Mouse (Mus musculus) large intestine, adult 2 months (tissue): ENCODE results near the gene Hs2st1. TPM values are rescaled to one million over a fixed set of nuclear protein-coding genes. Genes with fewer than 3 reads are reported as not detected.

Source experiments
- DNase-seq: peaks from one replicate; pipeline ENCODE4 v3.0.0-alpha.2; 2012; ENCODE audit warnings: low read depth, low spot score
- WGBS: fragments of 180-500 bp; shearing (Covaris S2); methylation state at CpG from one replicate; pipeline ENCODE4 v1.1.7; 2018; 5-methylcytosine and 5-hydroxymethylcytosine counted together
- polyA plus RNA-seq: library from polyadenylated mRNA; depleted of rRNA; stranded (reverse); fragments of >200 nt; gene quantifications from 2 replicates; pipeline ENCODE4 v1.2.3, GENCODE M21; 2012

The Hs2st1 gene
- polyA plus RNA-seq, 1 experiment = 3.2 TPM

- no peak for DNase-seq
- WGBS = 60% methylated on average over 16 of the region's 16 CpGs
These were observed 13.2 kb downstream of the Hs2st1 start for GRCm38 (mm10) chr3:144556625-144557324.

GRCm38 (mm10) chr3:144555144-144555543 is 14.8 kb downstream of the Hs2st1 start:
- no peak for DNase-seq
- 58% methylated on average over 7 of the region's 7 CpGs for whole genome bisulfite sequencing

GRCm38 (mm10) chr3:144554503-144554902 is 15.5 kb downstream of the Hs2st1 start:
- 55% methylated on average over 9 of the region's 9 CpGs for WGBS
- no peak for DNase-seq

- 80% methylated on average over 7 of the region's 7 CpGs for WGBS
These were observed 16.0 kb downstream of the Hs2st1 start for GRCm38 (mm10) chr3:144553942-144554341.

GRCm38 (mm10) chr3:144551416-144551815 is 18.6 kb downstream of the Hs2st1 start:
- WGBS = 34% methylated on average over 4 of the region's 4 CpGs
- DNase-seq = no peak

More at GRCm38 (mm10) chr3:144553942-144554341, 16.0 kb downstream of the Hs2st1 start:
- DNase-seq = no peak

GRCm38 (mm10) chr3:144550659-144551058 is 19.3 kb downstream of the Hs2st1 start:
- WGBS = 89% methylated on average over 5 of the region's 5 CpGs

GRCm38 (mm10) chr3:144550036-144550435 is 19.9 kb downstream of the Hs2st1 start:
- DNase-seq = no peak
- WGBS = 94% methylated on average over 5 of the region's 5 CpGs

More at GRCm38 (mm10) chr3:144550659-144551058, 19.3 kb downstream of the Hs2st1 start:
- DNase-seq = no peak

- no peak for DNase-seq
- 84% methylated on average over 7 of the region's 7 CpGs for WGBS
These were observed 21.7 kb downstream of the Hs2st1 start for GRCm38 (mm10) chr3:144548186-144548845.

GRCm38 (mm10) chr3:144546490-144546889 is 23.5 kb downstream of the Hs2st1 start:
- 59% methylated on average over 4 of the region's 4 CpGs for WGBS
- DNase-seq = no peak

- WGBS = 60% methylated on average over 4 of the region's 4 CpGs
- no peak for DNase-seq
These were observed 24.1 kb downstream of the Hs2st1 start for GRCm38 (mm10) chr3:144545832-144546231.

GRCm38 (mm10) chr3:144545152-144545551 is 24.8 kb downstream of the Hs2st1 start:
- no peak for DNase-seq
- 80% methylated on average over 7 of the region's 7 CpGs for WGBS

- DNase-seq = no peak
- 57% methylated on average over 6 of the region's 6 CpGs for WGBS
These were observed 28.0 kb downstream of the Hs2st1 start for GRCm38 (mm10) chr3:144541906-144542438.

- no peak for DNase-seq
- WGBS = 74% methylated on average over 3 of the region's 3 CpGs
These were observed 29.2 kb downstream of the Hs2st1 start for GRCm38 (mm10) chr3:144540805-144541204.

- 52% methylated on average over 3 of the region's 3 CpGs for WGBS
- DNase-seq = no peak
These were observed 30.9 kb downstream of the Hs2st1 start for GRCm38 (mm10) chr3:144539051-144539450.

- DNase-seq = no peak
These were observed 32.7 kb downstream of the Hs2st1 start for GRCm38 (mm10) chr3:144537078-144537855.

GRCm38 (mm10) chr3:144535056-144535455 is 34.9 kb downstream of the Hs2st1 start:
- DNase-seq = no peak
- 91% methylated on average over 4 of the region's 4 CpGs for WGBS

More at GRCm38 (mm10) chr3:144537078-144537855, 32.7 kb downstream of the Hs2st1 start:
- 82% methylated on average over 7 of the region's 7 CpGs for WGBS

GRCm38 (mm10) chr3:144531023-144531422 is 39.0 kb downstream of the Hs2st1 start:
- no peak for DNase-seq
- 26% methylated on average over 5 of the region's 5 CpGs for WGBS

- no peak for DNase-seq
- WGBS = 87% methylated on average over 7 of the region's 7 CpGs
These were observed 42.1 kb downstream of the Hs2st1 start for GRCm38 (mm10) chr3:144527918-144528317.

GRCm38 (mm10) chr3:144519581-144520272 is 50.3 kb downstream of the Hs2st1 start:
- 68% methylated on average over 10 of the region's 10 CpGs for WGBS

More at GRCm38 (mm10) chr3:144519581-144520272, 50.3 kb downstream of the Hs2st1 start:
- DNase-seq = no peak
